Comparison of ENCODE assay signal across 8 mouse cellular contexts in the genomic region with DNA sequence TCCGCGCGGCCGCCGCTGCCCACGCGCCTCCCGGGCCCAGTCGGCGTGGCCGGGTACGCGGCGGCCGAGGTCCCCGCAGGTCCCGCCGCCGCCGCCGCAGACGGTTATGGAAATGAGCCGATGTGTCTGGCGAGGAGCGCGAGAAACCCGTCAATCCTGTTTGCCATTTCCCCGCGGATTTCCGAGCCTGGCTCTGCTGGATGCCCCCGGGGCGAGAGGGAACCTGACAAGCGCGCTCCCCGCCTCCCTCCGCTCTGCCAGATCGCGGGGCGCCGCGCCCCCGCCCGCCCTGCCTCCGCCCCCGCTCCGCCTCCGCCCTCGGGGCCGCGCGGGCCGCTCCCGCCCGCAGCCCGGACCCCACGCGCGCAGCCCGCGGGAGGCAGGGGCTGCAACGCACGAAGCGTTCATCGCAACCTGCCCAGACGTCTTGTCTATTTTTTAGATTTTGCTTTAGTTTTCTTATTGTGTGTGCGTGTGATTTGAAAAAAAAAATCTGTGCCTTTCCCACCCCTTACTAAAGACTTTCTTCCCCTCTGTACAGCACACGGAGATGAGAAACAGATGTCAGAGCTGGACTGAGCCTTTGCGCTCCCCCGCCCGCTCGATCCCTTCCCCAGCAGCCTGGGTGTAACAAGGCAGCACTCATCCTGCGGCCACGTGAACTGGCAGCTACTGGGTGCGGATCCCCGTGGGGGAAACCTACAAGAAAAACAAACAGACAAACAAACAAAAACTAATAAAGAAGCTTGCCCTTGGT. TPM values are rescaled to one million over a fixed set of nuclear protein-coding genes. Genes with fewer than 3 reads are reported as not detected.
DNase-seq lines count a peak whose midpoint lies in the region; ATAC-seq and TF ChIP-seq lines count a peak whose summit lies in the region.

Sertad4 (minus strand) TSS at position 283 of the 757 bp plus-strand sequence.

- H3K4me2 ChIP-seq in forebrain, embryonic 16.5 days (ENCODE audit: low read length): peak within 1 kb of the TSS; percentile 68

- under 1% methylated on average over 75 of the region's 75 CpGs for WGBS in forebrain, embryonic 16.5 days
- under 1% methylated on average over 75 of the region's 75 CpGs for WGBS in hindbrain, embryonic 10.5 days
- WGBS in small intestine, adult 2 months: under 1% methylated on average over 75 of the region's 75 CpGs

- TF ChIP-seq POLR2A in small intestine, adult 2 months (IDR thresholded peaks at IDR 0.05; ENCODE audit: low read depth, low read length): no peak

- no peaks in the 10 kb centered on the region for H3K9me3 ChIP-seq in forebrain, embryonic 16.5 days (ENCODE audit: control insufficient read depth, low read length)
- no peaks in the 10 kb centered on the region for H3K9me3 ChIP-seq in hindbrain, embryonic 10.5 days

- H3K27me3 ChIP-seq in forebrain, embryonic 16.5 days (replicated peaks; ENCODE audit: control insufficient read depth, insufficient read depth, low read length): no peaks in the 10 kb centered on the region
- H3K27me3 ChIP-seq in hindbrain, embryonic 10.5 days (ENCODE audit: insufficient read depth, poor library complexity, severe bottlenecking): peaks cover 93% of the 10 kb centered on the region
- H3K27me3 ChIP-seq in small intestine, adult 2 months (ENCODE audit: control insufficient read depth, insufficient read depth, low read length): peaks cover 23% of the 10 kb centered on the region

- TF ChIP-seq CTCF in left cerebral cortex, adult 2 months (IDR thresholded peaks at IDR 0.05): no peak
- no peak for TF ChIP-seq CTCF in small intestine, adult 2 months (IDR thresholded peaks at IDR 0.05; ENCODE audit: extremely low read depth, insufficient read length, insufficient replicate concordance, low read depth, low read length)

- peaks cover 51% of the 10 kb centered on the region for H3K4me1 ChIP-seq in forebrain, embryonic 16.5 days (replicated peaks; ENCODE audit: control insufficient read depth, insufficient read depth, low read length)
- peaks cover 54% of the 10 kb centered on the region for H3K4me1 ChIP-seq in hindbrain, embryonic 10.5 days (replicated peaks)
- H3K4me1 ChIP-seq in small intestine, adult 2 months (ENCODE audit: control insufficient read depth, insufficient read depth, insufficient read length, low read length): no peaks in the 10 kb centered on the region

- H3K9ac ChIP-seq in forebrain, embryonic 16.5 days (replicated peaks; ENCODE audit: low read depth, low read length): peak within 1 kb of the TSS; percentile 96

- H3K27ac ChIP-seq in forebrain, embryonic 16.5 days (ENCODE audit: low read length): peak within 1 kb of the TSS; percentile 95
- peak within 1 kb of the TSS; percentile 95 for H3K27ac ChIP-seq in hindbrain, embryonic 10.5 days
- peak within 1 kb of the TSS; percentile 86 for H3K27ac ChIP-seq in left cerebral cortex, adult 2 months
- H3K27ac ChIP-seq in small intestine, adult 2 months (ENCODE audit: insufficient read depth, low read depth, low read length): peak within 1 kb of the TSS; percentile 30; the same call in 1 of the 2 replicates

- peak; percentile 86 for DNase-seq in NIH3T3 (ENCODE audit: low read depth)
- DNase-seq in cerebellum, adult 11-12 months: peak; percentile 54
- DNase-seq in hindbrain, embryonic 10.5 days (ENCODE audit: low spot score): peak; percentile 80
- DNase-seq in left cerebral cortex, adult 2 months (ENCODE audit: extremely low spot score in 1 of 2, low spot score in 2 of 2): peak; percentile 44 to 53
- DNase-seq in lung, postnatal 36 days: peak; percentile 44

- intact Hi-C loops in left cerebral cortex, adult 2 months (cut with DNase I): loop anchor here (2.0 to 5.0 kb wide), 2 partner anchors 49 to 68 kb away; no protein-coding TSS in a partner anchor

- ATAC-seq in forebrain, embryonic 16.5 days: peak; percentile 49
- no peak for ATAC-seq in inflammation-experienced regulatory T-cells, adult 6 months

- peak within 1 kb of the TSS; percentile 83 for H3K4me3 ChIP-seq in forebrain, embryonic 16.5 days (replicated peaks; ENCODE audit: low read length)
- peak within 1 kb of the TSS; percentile 85 for H3K4me3 ChIP-seq in hindbrain, embryonic 10.5 days
- peak within 1 kb of the TSS; percentile 65 for H3K4me3 ChIP-seq in left cerebral cortex, adult 2 months
- H3K4me3 ChIP-seq in small intestine, adult 2 months (ENCODE audit: low read depth, low read length): peak within 1 kb of the TSS; percentile 73

- H3K36me3 ChIP-seq in forebrain, embryonic 16.5 days (ENCODE audit: control insufficient read depth, insufficient read depth): no peaks in the 10 kb centered on the region
- H3K36me3 ChIP-seq in hindbrain, embryonic 10.5 days: no peaks in the 10 kb centered on the region
- no peaks in the 10 kb centered on the region for H3K36me3 ChIP-seq in small intestine, adult 2 months (ENCODE audit: control insufficient read depth, insufficient read depth, low read length)

RNA-seq across cellular contexts. Expression of gene Sertad4, which starts in this region (rescaled TPM):
- polyA plus RNA-seq in forebrain, embryonic 16.5 days (2015; fragmentation: Nextera tagmentation; extraction: Ambion mirVana): 38.1 and 41.9 TPM in 2 replicates
- polyA plus RNA-seq in hindbrain, embryonic 10.5 days (2016; fragmentation: Nextera tagmentation; extraction: Ambion mirVana): 12.7 and 15.5 TPM in 2 replicates
- 10 to 100 TPM; 11.6 to 12.1 TPM for total RNA-seq in left cerebral cortex, adult 2 months (2021)
- polyA plus RNA-seq in small intestine, adult 2 months (2012; rRNA removed): 0.79 and 0.98 TPM in 2 replicates
- polyA plus RNA-seq in inflammation-experienced regulatory T-cells, adult 6 months (2017; shearing (Covaris generic)): not detected

Comparison
In these comparisons a context has a peak if more than half of its experiments do, and no peak if none do; other contexts are left out.
1. H3K27ac ChIP-seq: peak in every context shown above with its lines; median percentile 95 in forebrain, embryonic 16.5 days; 95 in hindbrain, embryonic 10.5 days; 86 in left cerebral cortex, adult 2 months; 30 in small intestine, adult 2 months.